Mouse (Mus musculus): ENCODE data around the gene Isyna1.

GRCm38 (mm10) chr8:70596216-70596615 is 2.0 kb downstream of the Isyna1 start:
- no peak for TF ChIP-seq CTCF (IDR thresholded peaks at IDR 0.05; ENCODE audit: borderline replicate concordance, insufficient read depth, low read length)
- TF ChIP-seq POLR2A (IDR thresholded peaks at IDR 0.05; ENCODE audit: low read depth, low read length) = no peak
